Mouse (Mus musculus) kidney, embryonic 14.5 days (tissue): ENCODE data around the gene Rpl14. TPM values are rescaled to one million over a fixed set of nuclear protein-coding genes. Genes with fewer than 3 reads are reported as not detected.

Experiments used
- ATAC-seq: fragments of 200-750 bp; cut with Nextera tagmentation; 2 replicates; pipeline ENCODE4 v1.8.0; 2017; ENCODE audit warnings: moderate number of reproducible peaks, mild to moderate bottlenecking, moderate TSS enrichment, moderate library complexity; ENCODE audit not compliant: low FRiP score, low TSS enrichment
- H3K27ac ChIP-seq: fragments of 300-500 bp; sonication (generic); 2 replicates; pipeline ENCODE4 v1.5.1; 2014; ENCODE audit warnings: low read depth, mild to moderate bottlenecking, low read length, moderate library complexity, mixed read lengths
- H3K27me3 ChIP-seq: fragments of 300-500 bp; sonication (generic); 2 replicates; pipeline ENCODE4 v1.6.1; 2014; ENCODE audit warnings: mild to moderate bottlenecking, low read length; ENCODE audit not compliant: control insufficient read depth, insufficient read depth
- H3K36me3 ChIP-seq: fragments of 300-500 bp; sonication (generic); 2 replicates; pipeline ENCODE4 v1.6.1; 2014; ENCODE audit warnings: low read length, mixed read lengths; ENCODE audit not compliant: control insufficient read depth, insufficient read depth
- H3K4me1 ChIP-seq: fragments of 300-500 bp; sonication (generic); 2 replicates; pipeline ENCODE4 v1.6.1; 2014; ENCODE audit warnings: low read length, mixed read lengths; ENCODE audit not compliant: control insufficient read depth, insufficient read depth
- H3K4me2 ChIP-seq: fragments of 300-500 bp; sonication (generic); replicated peaks from 2 replicates; pipeline ENCODE4 v1.6.1; 2014; ENCODE audit warnings: low read depth, mild to moderate bottlenecking, low read length
- H3K4me3 ChIP-seq: fragments of 300-500 bp; sonication (generic); 2 replicates; pipeline ENCODE4 v1.5.1; 2014; ENCODE audit warnings: mild to moderate bottlenecking, low read length
- H3K9ac ChIP-seq: fragments of 300-500 bp; sonication (generic); 2 replicates; pipeline ENCODE4 v1.6.1; 2014; ENCODE audit warnings: low read depth, mild to moderate bottlenecking, low read length, moderate library complexity
- H3K9me3 ChIP-seq: fragments of 300-500 bp; sonication (generic); 2 replicates; pipeline ENCODE4 v1.6.1; 2016; ENCODE audit warnings: low read length; ENCODE audit not compliant: control insufficient read depth
- WGBS: fragments of 180-500 bp; shearing (Covaris S2); extraction: QIAGEN DNeasy Blood & Tissue Kit; methylation state at CpG from one replicate; pipeline ENCODE4 v1.1.7; 2014; 5-methylcytosine and 5-hydroxymethylcytosine counted together
- polyA plus RNA-seq: library from polyadenylated mRNA; unstranded; fragments of >200 nt; fragmentation: Nextera tagmentation; extraction: Ambion mirVana; gene quantifications from 2 replicates; pipeline ENCODE4 v1.2.1, GENCODE M21; 2014

Gene Rpl14
- polyA plus RNA-seq, 1 experiment from 2014 or later: 1,099 TPM

- no peak overlapping the region for H3K27ac ChIP-seq
- no peak overlapping the region for H3K4me2 ChIP-seq
- ATAC-seq: no peak
- H3K36me3 ChIP-seq: no peaks in the 10 kb centered on the region
- no peaks in the 10 kb centered on the region for H3K27me3 ChIP-seq
- H3K9me3 ChIP-seq: peaks cover 18% of the 10 kb centered on the region
- no peaks in the 10 kb centered on the region for H3K4me1 ChIP-seq
- no peak overlapping the region for H3K4me3 ChIP-seq
- H3K9ac ChIP-seq: no peak overlapping the region
Measured at GRCm38 (mm10) chr9:120611055-120611454, 39.8 kb downstream of the Rpl14 start.

- H3K4me2 ChIP-seq: no peak overlapping the region
- H3K27me3 ChIP-seq: no peaks in the 10 kb centered on the region
- H3K4me3 ChIP-seq: no peak overlapping the region
- ATAC-seq: no peak
- H3K4me1 ChIP-seq: no peaks in the 10 kb centered on the region
- WGBS: 91% methylated on average over 6 of the region's 6 CpGs
- H3K36me3 ChIP-seq: no peaks in the 10 kb centered on the region
- no peak overlapping the region for H3K9ac ChIP-seq
- H3K27ac ChIP-seq: no peak overlapping the region
- no peaks in the 10 kb centered on the region for H3K9me3 ChIP-seq
Measured at GRCm38 (mm10) chr9:120614059-120614458, 42.8 kb downstream of the Rpl14 start.

GRCm38 (mm10) chr9:120618101-120618500, 46.9 kb downstream of the Rpl14 start:
- 82% methylated on average over 6 of the region's 6 CpGs for WGBS
- Histone ChIP-seq H3K27ac (no peak overlapping the region), H3K4me2 (no peak overlapping the region), H3K4me3 (no peak overlapping the region), H3K9ac (no peak overlapping the region), H3K9me3 (peaks cover 10% of the 10 kb centered on the region), H3K4me1 (peaks cover 4% of the 10 kb centered on the region; the same call in 1 of the 2 replicates), H3K27me3 (no peaks in the 10 kb centered on the region), H3K36me3 (no peaks in the 10 kb centered on the region)
- no peak for ATAC-seq

- H3K9ac ChIP-seq: no peak overlapping the region
- no peaks in the 10 kb centered on the region for H3K27me3 ChIP-seq
- H3K4me3 ChIP-seq: peak overlapping the region; percentile 28; the same call in 1 of the 2 replicates
- no peak overlapping the region for H3K27ac ChIP-seq
- ATAC-seq: no peak; the same call in 1 of the 2 replicates
- peaks cover 4% of the 10 kb centered on the region; the same call in 1 of the 2 replicates for H3K4me1 ChIP-seq
- peaks cover 14% of the 10 kb centered on the region for H3K9me3 ChIP-seq
- peak overlapping the region; percentile 46 for H3K4me2 ChIP-seq
- H3K36me3 ChIP-seq: no peaks in the 10 kb centered on the region
- WGBS: 17% methylated on average over 10 of the region's 10 CpGs
Measured at GRCm38 (mm10) chr9:120619347-120619708, 48.1 kb downstream of the Rpl14 start.

- 0 out of 2 replicates have a peak overlapping the region, but pooled peaks have one; percentile 31 for H3K9ac ChIP-seq
Measured at GRCm38 (mm10) chr9:120619709-120620408, 48.6 kb downstream of the Rpl14 start.

GRCm38 (mm10) chr9:120620409-120620745, 49.1 kb downstream of the Rpl14 start:
- Histone ChIP-seq H3K27me3 (no peaks in the 10 kb centered on the region), H3K27ac (no peak overlapping the region), H3K9me3 (peaks cover 16% of the 10 kb centered on the region), H3K36me3 (no peaks in the 10 kb centered on the region), H3K4me3 (no peak overlapping the region), H3K4me1 (peaks cover 4% of the 10 kb centered on the region; the same call in 1 of the 2 replicates), H3K9ac (no peak overlapping the region), H3K4me2 (no peak overlapping the region)
- ATAC-seq: no peak
- WGBS: 48% methylated on average over 4 of the region's 4 CpGs

More at GRCm38 (mm10) chr9:120619709-120620408, 48.6 kb downstream of the Rpl14 start:
- Histone ChIP-seq H3K9me3 (peaks cover 14% of the 10 kb centered on the region), H3K27me3 (no peaks in the 10 kb centered on the region), H3K36me3 (no peaks in the 10 kb centered on the region), H3K4me2 (peak overlapping the region; percentile 46), H3K27ac (no peak overlapping the region), H3K4me3 (peak overlapping the region; percentile 28), H3K4me1 (peaks cover 4% of the 10 kb centered on the region; the same call in 1 of the 2 replicates)
- peak; percentile 52 for ATAC-seq
- WGBS: 10% methylated on average over 26 of the region's 26 CpGs

Other genes with a start within 250 kb of the Rpl14 start
- 160 and 173 TPM in 2 replicates for gene Eif1b, start 79.2 kb upstream of the Rpl14 start, polyA plus RNA-seq
- gene Entpd3, start 31.6 kb upstream of the Rpl14 start, polyA plus RNA-seq: 0.50 and 1.7 TPM in 2 replicates